Mouse (Mus musculus): Measurements from ENCODE around the gene En2. TPM values are rescaled to one million over a fixed set of nuclear protein-coding genes. Genes with fewer than 3 reads are reported as not detected.

The En2 gene
- total RNA-seq, 2 experiments from 2014 or later, result 0.45 to 0.67 TPM

GRCm38 (mm10) chr5:28176023-28176422, 10.5 kb downstream of the En2 start:
- no peak for DNase-seq (ENCODE audit: low spot score in 2 of 2)

- DNase-seq (ENCODE audit: low spot score in 2 of 2), result no peak
These were observed 11.1 kb downstream of the En2 start for GRCm38 (mm10) chr5:28176585-28176984.

- no peak for DNase-seq (ENCODE audit: low spot score in 2 of 2)
These were observed 12.8 kb downstream of the En2 start for GRCm38 (mm10) chr5:28178322-28178721.

GRCm38 (mm10) chr5:28179237-28179790, 13.8 kb downstream of the En2 start:
- DNase-seq (ENCODE audit: low spot score in 2 of 2), result no peak

- DNase-seq (ENCODE audit: low spot score in 2 of 2), result no peak
These were observed 26.0 kb downstream of the En2 start for GRCm38 (mm10) chr5:28191201-28192098.

GRCm38 (mm10) chr5:28192099-28192454, 26.6 kb downstream of the En2 start:
- no peak for DNase-seq (ENCODE audit: low spot score in 2 of 2)

GRCm38 (mm10) chr5:28195473-28195872, 30.0 kb downstream of the En2 start:
- no peak for DNase-seq (ENCODE audit: low spot score in 2 of 2)

- no peak for DNase-seq (ENCODE audit: low spot score in 2 of 2)
These were observed 33.8 kb downstream of the En2 start for GRCm38 (mm10) chr5:28199089-28199873.

GRCm38 (mm10) chr5:28203086-28203485, 37.6 kb downstream of the En2 start:
- DNase-seq (ENCODE audit: low spot score in 2 of 2), result no peak

- DNase-seq (ENCODE audit: low spot score in 2 of 2), result no peak
These were observed 39.2 kb downstream of the En2 start for GRCm38 (mm10) chr5:28204678-28205077.

GRCm38 (mm10) chr5:28206448-28206847, 41.0 kb downstream of the En2 start:
- no peak for DNase-seq (ENCODE audit: low spot score in 2 of 2)

- DNase-seq (ENCODE audit: low spot score in 2 of 2), result no peak
These were observed 41.5 kb downstream of the En2 start for GRCm38 (mm10) chr5:28207043-28207442.

- no peak for DNase-seq (ENCODE audit: low spot score in 2 of 2)
These were observed 43.4 kb downstream of the En2 start for GRCm38 (mm10) chr5:28208726-28209520.

- no peak for DNase-seq (ENCODE audit: low spot score in 2 of 2)
These were observed 44.3 kb downstream of the En2 start for GRCm38 (mm10) chr5:28209549-28210431.

- no peak for DNase-seq (ENCODE audit: low spot score in 2 of 2)
These were observed 45.4 kb downstream of the En2 start for GRCm38 (mm10) chr5:28210591-28211550.

GRCm38 (mm10) chr5:28211651-28212310, 46.3 kb downstream of the En2 start:
- no peak for DNase-seq (ENCODE audit: low spot score in 2 of 2)

- DNase-seq (ENCODE audit: low spot score in 2 of 2), result no peak
These were observed 47.9 kb downstream of the En2 start for GRCm38 (mm10) chr5:28213441-28213840.

- no peak for DNase-seq (ENCODE audit: low spot score in 2 of 2)
These were observed 54.1 kb downstream of the En2 start for GRCm38 (mm10) chr5:28219596-28219995.
